Mouse (Mus musculus): ENCODE measurements around the gene Ciao2a. TPM values are rescaled to one million over a fixed set of nuclear protein-coding genes. Genes with fewer than 3 reads are reported as not detected.

Ciao2a gene
- polyA plus RNA-seq, 1 experiment from 2014 or later, result 59.7 TPM

- Histone ChIP-seq H3K27ac (no peak overlapping the region), H3K4me1 (no peaks in the 10 kb centered on the region), H3K9ac (no peak overlapping the region), H3K9me3 (no peaks in the 10 kb centered on the region), H3K36me3 (replicated peaks) (no peaks in the 10 kb centered on the region), H3K4me2 (no peak overlapping the region), H3K4me3 (no peak overlapping the region), H3K27me3 (replicated peaks) (no peaks in the 10 kb centered on the region; the same call in none of the 2 replicates)
- 78% methylated on average over 9 of the region's 9 CpGs for WGBS
- no peak for ATAC-seq (replicated peaks)
Measured at GRCm38 (mm10) chr9:66152011-66152410, 25.6 kb downstream of the Ciao2a start.

- 88% methylated on average over 6 of the region's 6 CpGs for WGBS
- no peaks in the 10 kb centered on the region for H3K9me3 ChIP-seq
- ATAC-seq (replicated peaks), result no peak
- peaks cover 4% of the 10 kb centered on the region for H3K27me3 ChIP-seq (replicated peaks)
- H3K4me2 ChIP-seq, result no peak overlapping the region
- no peaks in the 10 kb centered on the region for H3K36me3 ChIP-seq (replicated peaks)
- no peak overlapping the region for H3K27ac ChIP-seq
- no peak overlapping the region for H3K4me3 ChIP-seq
- no peaks in the 10 kb centered on the region for H3K4me1 ChIP-seq
- no peak overlapping the region for H3K9ac ChIP-seq
Measured at GRCm38 (mm10) chr9:66153594-66153993, 27.2 kb downstream of the Ciao2a start.

- Histone ChIP-seq H3K36me3 (replicated peaks) (no peaks in the 10 kb centered on the region), H3K9me3 (no peaks in the 10 kb centered on the region), H3K27ac (no peak overlapping the region), H3K4me2 (no peak overlapping the region), H3K4me1 (no peaks in the 10 kb centered on the region), H3K9ac (no peak overlapping the region), H3K27me3 (replicated peaks) (peaks cover 8% of the 10 kb centered on the region), H3K4me3 (no peak overlapping the region)
- 94% methylated on average over 9 of the region's 9 CpGs for WGBS
- ATAC-seq (replicated peaks), result no peak
Measured at GRCm38 (mm10) chr9:66154013-66154412, 27.6 kb downstream of the Ciao2a start.

GRCm38 (mm10) chr9:66155534-66155933 lies 29.1 kb downstream of the Ciao2a start:
- no peaks in the 10 kb centered on the region for H3K36me3 ChIP-seq (replicated peaks)
- H3K4me2 ChIP-seq, result no peak overlapping the region
- WGBS, result 94% methylated on average over 1 of the region's 1 CpGs
- H3K9me3 ChIP-seq, result no peaks in the 10 kb centered on the region
- H3K9ac ChIP-seq, result no peak overlapping the region
- no peak for ATAC-seq (replicated peaks)
- H3K4me1 ChIP-seq, result no peaks in the 10 kb centered on the region
- no peak overlapping the region for H3K4me3 ChIP-seq
- no peak overlapping the region for H3K27ac ChIP-seq
- peaks cover 11% of the 10 kb centered on the region for H3K27me3 ChIP-seq (replicated peaks)

GRCm38 (mm10) chr9:66157958-66158830 lies 31.8 kb downstream of the Ciao2a start, which contains the start of gene Dapk2:
Dapk2 (plus strand) TSS chr9:66158223.
- no peak within 1 kb of the TSS for H3K9ac ChIP-seq
- H3K4me1 ChIP-seq, result no peaks in the 10 kb centered on the region
- H3K4me2 ChIP-seq, result peak within 1 kb of the TSS; percentile 48
- no peak within 1 kb of the TSS for H3K27ac ChIP-seq
- ATAC-seq (replicated peaks), result no peak
- H3K36me3 ChIP-seq (replicated peaks), result no peaks in the 10 kb centered on the region
- H3K9me3 ChIP-seq, result no peaks in the 10 kb centered on the region
- H3K27me3 ChIP-seq (replicated peaks), result peaks cover 11% of the 10 kb centered on the region
- peak within 1 kb of the TSS; percentile 28 for H3K4me3 ChIP-seq
- WGBS, result 2% methylated on average over 55 of the region's 58 CpGs

GRCm38 (mm10) chr9:66158885-66159430 lies 32.5 kb downstream of the Ciao2a start:
- ATAC-seq (replicated peaks), result no peak
- Histone ChIP-seq H3K27me3 (replicated peaks) (peaks cover 11% of the 10 kb centered on the region), H3K9ac (no peak overlapping the region), H3K27ac (no peak overlapping the region), H3K4me2 (no peak overlapping the region), H3K9me3 (no peaks in the 10 kb centered on the region), H3K4me3 (no peak overlapping the region), H3K36me3 (replicated peaks) (no peaks in the 10 kb centered on the region), H3K4me1 (no peaks in the 10 kb centered on the region)
- 87% methylated on average over 6 of the region's 6 CpGs for WGBS

- H3K4me1 ChIP-seq, result no peaks in the 10 kb centered on the region
- WGBS, result 98% methylated on average over 2 of the region's 2 CpGs
- H3K27me3 ChIP-seq (replicated peaks), result peaks cover 11% of the 10 kb centered on the region
- H3K9ac ChIP-seq, result no peak overlapping the region
- no peaks in the 10 kb centered on the region for H3K36me3 ChIP-seq (replicated peaks)
- no peak overlapping the region for H3K4me2 ChIP-seq
- no peaks in the 10 kb centered on the region for H3K9me3 ChIP-seq
- no peak overlapping the region for H3K27ac ChIP-seq
- no peak for ATAC-seq (replicated peaks)
- H3K4me3 ChIP-seq, result no peak overlapping the region
Measured at GRCm38 (mm10) chr9:66160155-66160554, 33.7 kb downstream of the Ciao2a start.

- WGBS, result 83% methylated on average over 9 of the region's 9 CpGs
- Histone ChIP-seq H3K27ac (no peak overlapping the region), H3K36me3 (replicated peaks) (no peaks in the 10 kb centered on the region), H3K9ac (no peak overlapping the region), H3K4me3 (no peak overlapping the region), H3K4me1 (no peaks in the 10 kb centered on the region), H3K27me3 (replicated peaks) (peaks cover 11% of the 10 kb centered on the region), H3K9me3 (no peaks in the 10 kb centered on the region), H3K4me2 (no peak overlapping the region)
- ATAC-seq (replicated peaks), result no peak
Measured at GRCm38 (mm10) chr9:66162995-66163394, 36.6 kb downstream of the Ciao2a start.

- Histone ChIP-seq H3K4me2 (no peak overlapping the region), H3K9ac (no peak overlapping the region), H3K4me3 (no peak overlapping the region), H3K27ac (no peak overlapping the region), H3K4me1 (peaks cover 4% of the 10 kb centered on the region), H3K36me3 (replicated peaks) (no peaks in the 10 kb centered on the region), H3K27me3 (replicated peaks) (no peaks in the 10 kb centered on the region), H3K9me3 (no peaks in the 10 kb centered on the region)
- 87% methylated on average over 5 of the region's 5 CpGs for WGBS
- no peak for ATAC-seq (replicated peaks)
Measured at GRCm38 (mm10) chr9:66167222-66167621, 40.8 kb downstream of the Ciao2a start.

GRCm38 (mm10) chr9:66168233-66168632 lies 41.8 kb downstream of the Ciao2a start:
- Histone ChIP-seq H3K9ac (no peak overlapping the region), H3K9me3 (no peaks in the 10 kb centered on the region), H3K27ac (no peak overlapping the region), H3K36me3 (replicated peaks) (no peaks in the 10 kb centered on the region), H3K27me3 (replicated peaks) (no peaks in the 10 kb centered on the region), H3K4me2 (no peak overlapping the region), H3K4me3 (no peak overlapping the region), H3K4me1 (peaks cover 4% of the 10 kb centered on the region)
- 12% methylated on average over 1 of the region's 1 CpGs for WGBS
- ATAC-seq (replicated peaks), result no peak

GRCm38 (mm10) chr9:66170506-66170905 lies 44.1 kb downstream of the Ciao2a start:
- Histone ChIP-seq H3K36me3 (replicated peaks) (no peaks in the 10 kb centered on the region), H3K27me3 (replicated peaks) (no peaks in the 10 kb centered on the region), H3K4me2 (no peak overlapping the region), H3K4me3 (no peak overlapping the region), H3K9ac (no peak overlapping the region), H3K27ac (no peak overlapping the region), H3K4me1 (peaks cover 4% of the 10 kb centered on the region), H3K9me3 (no peaks in the 10 kb centered on the region)
- no peak for ATAC-seq (replicated peaks)
- WGBS, result 12% methylated on average over 5 of the region's 5 CpGs

- peaks cover 4% of the 10 kb centered on the region for H3K4me1 ChIP-seq
- H3K27ac ChIP-seq, result no peak overlapping the region
- ATAC-seq (replicated peaks), result no peak
- H3K27me3 ChIP-seq (replicated peaks), result no peaks in the 10 kb centered on the region
- no peaks in the 10 kb centered on the region for H3K9me3 ChIP-seq
- no peak overlapping the region for H3K9ac ChIP-seq
- H3K36me3 ChIP-seq (replicated peaks), result no peaks in the 10 kb centered on the region
- no peak overlapping the region for H3K4me3 ChIP-seq
- no peak overlapping the region for H3K4me2 ChIP-seq
- 51% methylated on average over 12 of the region's 12 CpGs for WGBS
Measured at GRCm38 (mm10) chr9:66171275-66171921, 45.0 kb downstream of the Ciao2a start.
